Mouse (Mus musculus) T-helper 2 cell (primary cell): ENCODE measurements around the gene Leprot.

Source experiments
- in situ Hi-C: fragments of 300-600 bp; cut with MboI, MseI; formaldehyde crosslinking; loops from one replicate; pipeline ENCODE4 v1.15.1; 2025; ENCODE audit warnings: high pct_unique_total_duplicates

Leprot gene

DNA sequence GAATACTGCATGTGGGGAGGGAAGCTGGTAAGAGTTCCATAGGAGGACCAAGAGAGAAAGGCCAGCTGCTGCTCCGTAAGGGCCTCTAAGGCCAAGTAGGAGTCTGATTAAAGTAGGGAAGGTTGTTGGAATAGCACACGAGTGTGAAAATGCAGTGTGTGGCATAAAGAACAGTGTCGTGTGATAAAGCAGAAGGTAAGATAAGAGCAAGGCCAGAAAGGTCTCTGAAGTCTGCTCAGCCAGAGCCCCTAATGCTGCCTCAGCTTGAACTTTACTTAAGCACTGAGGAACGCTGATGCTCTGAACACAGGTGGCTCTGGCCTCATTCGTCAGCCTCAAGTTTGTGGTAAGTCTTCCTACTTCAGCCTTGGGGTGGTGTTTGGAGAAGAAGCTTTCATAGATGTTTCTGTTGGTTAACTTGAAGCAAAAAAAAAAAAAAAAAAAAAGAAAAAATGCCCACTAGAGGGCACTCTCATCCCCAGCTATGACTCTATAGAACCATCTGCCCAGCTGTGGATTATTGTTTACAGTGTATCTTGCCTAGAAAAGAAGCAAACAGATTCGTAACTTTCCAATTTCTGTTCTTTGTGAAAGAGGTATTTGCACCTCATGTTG is 9.5 kb downstream of the Leprot start:
- in situ Hi-C loops, result loop anchor here (25.0 kb wide), 1 partner anchor 330 kb away; the partner anchor contains the start of genes Gm12789 and Gm12790

DNA sequence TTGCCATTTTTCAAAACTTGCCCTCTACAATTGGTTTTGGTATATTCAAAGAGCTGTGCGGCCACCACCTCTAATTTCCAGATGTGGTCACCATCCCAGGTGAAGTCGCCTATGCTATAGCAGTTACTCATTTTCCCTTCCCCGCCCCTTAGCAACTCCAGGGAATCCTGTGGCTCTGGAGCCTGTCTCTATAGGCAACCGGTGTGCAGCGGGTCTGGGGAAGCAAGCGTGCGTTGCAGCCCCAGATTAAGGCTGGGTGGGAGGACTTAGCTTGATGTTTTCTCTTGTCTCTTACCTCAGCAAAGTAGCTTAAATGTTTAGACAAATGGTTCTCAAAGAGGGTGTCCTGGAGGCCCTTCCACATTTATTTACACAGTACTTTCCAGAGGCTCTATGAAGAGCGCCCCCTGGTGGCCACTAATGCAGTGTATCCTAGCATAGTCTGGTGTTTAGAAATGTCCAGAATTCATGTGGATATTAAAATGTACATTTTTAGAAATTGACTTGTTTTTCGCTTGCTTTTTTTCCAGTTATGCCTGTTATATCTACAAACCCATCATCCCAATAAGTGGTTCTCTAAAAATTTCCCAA is 16.7 kb downstream of the Leprot start:
- in situ Hi-C loops, result loop anchor here (25.0 kb wide), 1 partner anchor 323 kb away; the partner anchor contains the start of genes Gm12789 and Gm12790

DNA sequence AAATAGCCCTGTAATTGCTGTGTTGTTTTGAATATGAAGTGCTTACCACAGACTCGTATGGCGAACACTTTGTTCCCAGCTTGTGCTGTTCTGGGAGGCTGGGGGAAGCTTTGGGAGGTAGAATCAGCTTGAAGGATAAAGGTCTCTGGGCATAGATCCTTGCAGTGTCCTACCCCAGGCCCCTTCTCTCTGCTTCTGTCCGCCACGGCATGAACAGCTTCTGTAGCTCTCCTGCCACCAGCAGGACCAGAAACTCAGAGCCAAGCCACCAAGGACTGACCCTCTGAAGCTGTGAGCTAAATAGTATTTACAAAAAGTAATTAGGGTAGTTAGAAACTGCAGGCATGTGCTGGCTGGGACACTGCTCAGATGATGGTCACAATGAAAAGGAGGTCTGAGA is 17.2 kb downstream of the Leprot start:
- in situ Hi-C loops, result loop anchor here (25.0 kb wide), 1 partner anchor 323 kb away; the partner anchor contains the start of genes Gm12789 and Gm12790

DNA sequence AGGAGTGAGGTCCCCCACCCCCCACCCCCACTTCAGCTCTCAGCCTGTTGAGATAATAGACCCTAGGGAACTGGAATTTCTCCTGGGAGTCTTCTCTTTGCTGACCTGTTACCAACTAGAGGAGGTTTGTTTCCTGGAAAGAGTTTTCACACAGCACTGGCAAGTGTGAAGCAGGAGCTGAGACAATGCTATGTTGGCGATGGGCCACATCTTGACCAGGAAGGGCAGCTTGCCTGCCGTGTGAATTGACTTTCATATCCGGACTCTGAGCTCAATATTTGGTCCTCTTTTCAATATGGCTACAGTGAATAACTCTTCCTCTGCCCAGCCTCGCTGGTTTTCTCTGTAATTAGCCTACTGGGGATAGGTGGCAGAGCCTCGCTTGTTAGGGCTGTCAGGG is 21.6 kb downstream of the Leprot start:
- in situ Hi-C loops, result loop anchor here (25.0 kb wide), 1 partner anchor 318 kb away; the partner anchor contains the start of genes Gm12789 and Gm12790

DNA sequence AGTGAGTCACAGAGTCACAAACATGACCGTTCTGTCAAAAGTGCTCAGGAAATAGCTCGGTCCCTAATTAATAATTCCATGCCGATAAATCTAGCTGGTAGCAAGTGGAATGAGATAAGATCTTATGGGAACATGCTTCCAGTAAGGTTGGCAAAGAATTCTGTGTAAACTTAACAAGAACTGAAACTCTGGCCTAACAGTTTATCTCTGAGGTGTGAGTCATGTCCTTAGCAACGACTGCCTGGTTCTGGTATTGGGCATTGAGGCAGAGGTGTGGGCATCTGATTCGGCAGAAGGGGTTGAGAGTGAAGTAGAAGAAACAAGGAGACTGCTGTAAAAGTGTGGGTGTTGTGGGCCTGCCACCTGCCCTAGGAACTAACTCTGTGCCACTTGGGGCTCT is 22.3 kb downstream of the Leprot start:
- in situ Hi-C loops, result loop anchor here (25.0 kb wide), 1 partner anchor 317 kb away; the partner anchor contains the start of genes Gm12789 and Gm12790

DNA sequence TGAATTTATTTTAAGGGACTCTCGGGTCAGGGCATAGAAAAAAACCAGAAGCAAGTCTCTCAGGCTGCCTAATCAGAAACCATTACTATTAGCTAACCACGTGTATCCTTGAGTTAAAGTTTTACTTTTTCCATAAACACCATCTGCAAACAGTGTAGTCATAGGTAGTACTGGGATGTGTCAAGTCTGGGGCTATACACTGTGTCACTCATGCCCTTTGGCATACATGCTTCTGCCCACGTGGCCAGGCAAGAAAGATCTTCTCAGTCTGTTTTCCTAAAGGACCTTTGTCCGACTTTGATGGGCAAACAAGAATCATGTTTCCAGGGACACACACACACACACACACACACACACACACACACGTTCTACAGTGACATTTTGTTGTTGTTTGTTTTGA is 27.3 kb downstream of the Leprot start:
- in situ Hi-C loops, result loop anchor here (25.0 kb wide), 1 partner anchor 313 kb away; the partner anchor contains the start of genes Gm12789 and Gm12790

DNA sequence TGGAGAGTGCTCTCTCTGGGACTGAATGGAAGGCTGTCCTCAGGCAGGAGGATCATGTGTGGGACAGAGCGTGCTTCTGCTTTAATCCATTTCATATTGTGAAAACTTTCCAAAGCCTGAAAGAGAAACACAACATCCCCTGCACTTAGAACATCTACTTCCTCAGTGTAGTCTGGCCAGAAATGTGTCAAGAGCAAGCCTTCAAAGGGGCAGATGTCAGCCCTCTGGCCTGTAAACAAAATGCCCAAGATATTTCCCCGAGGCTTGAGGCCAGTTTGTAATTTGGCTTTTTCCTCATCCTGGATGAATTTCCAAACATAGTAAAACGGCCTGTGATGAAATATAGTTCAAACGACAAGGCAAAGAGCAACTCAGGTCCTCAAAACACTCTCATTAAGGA is 28.2 kb downstream of the Leprot start:
- in situ Hi-C loops, result no loop called here

DNA sequence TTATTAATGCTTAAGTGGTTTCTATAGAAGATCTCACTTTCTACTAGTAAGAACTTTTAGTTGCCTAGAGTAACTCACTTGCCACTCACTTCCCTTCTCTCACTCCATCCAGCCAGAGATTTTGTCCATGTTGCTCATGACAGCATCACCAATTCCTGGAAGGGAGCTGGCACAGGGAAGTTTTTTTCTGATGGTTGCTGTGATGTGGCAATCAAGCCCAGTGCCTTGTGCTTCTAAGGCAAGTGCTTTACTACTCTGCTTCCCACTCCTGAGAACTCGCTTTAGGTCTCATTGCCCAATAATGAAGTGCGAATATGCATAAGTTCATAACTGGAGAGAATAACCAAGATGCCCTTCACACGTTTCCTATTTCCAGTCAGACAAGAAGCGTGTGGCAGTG is 35.1 kb downstream of the Leprot start:
- in situ Hi-C loops, result no loop called here

DNA sequence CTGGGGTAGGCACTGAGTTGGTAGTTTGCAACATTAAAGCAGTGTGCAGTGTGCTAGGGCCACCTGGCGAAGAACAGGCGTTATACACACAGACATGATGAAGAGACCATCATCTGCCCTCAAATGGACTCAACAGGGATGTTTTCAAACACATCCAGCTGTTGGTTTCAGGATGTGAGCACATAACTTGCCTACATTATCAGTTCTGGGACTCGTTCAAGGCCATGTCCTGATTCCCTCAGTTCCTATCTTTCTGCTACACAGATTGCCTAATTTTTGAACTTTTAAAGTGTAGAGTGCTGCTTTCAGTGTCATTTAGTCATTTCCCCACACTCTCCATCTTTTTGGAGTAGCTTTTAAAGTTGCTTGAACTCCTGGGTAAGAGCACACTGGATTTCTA is 35.6 kb downstream of the Leprot start:
- in situ Hi-C loops, result no loop called here

DNA sequence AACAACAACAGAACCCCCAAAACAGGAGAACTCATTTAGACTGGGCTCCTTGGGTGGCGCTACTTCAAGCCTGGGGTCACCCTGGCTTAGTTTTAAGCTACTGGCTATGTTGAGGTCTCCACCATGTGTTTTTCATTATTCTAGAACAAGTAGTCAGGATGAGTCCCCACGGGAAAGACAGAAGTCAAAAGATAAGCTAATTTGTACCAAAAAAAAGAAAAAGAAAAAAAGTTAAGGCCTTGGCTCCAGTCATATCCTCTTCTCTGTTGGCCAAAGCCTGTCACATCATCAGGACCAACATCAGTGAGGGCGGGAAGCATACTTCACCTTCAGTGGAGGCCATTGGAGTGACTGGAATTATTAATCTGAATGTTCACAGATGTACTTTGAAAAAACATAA is 37.3 kb downstream of the Leprot start:
- in situ Hi-C loops, result no loop called here

DNA sequence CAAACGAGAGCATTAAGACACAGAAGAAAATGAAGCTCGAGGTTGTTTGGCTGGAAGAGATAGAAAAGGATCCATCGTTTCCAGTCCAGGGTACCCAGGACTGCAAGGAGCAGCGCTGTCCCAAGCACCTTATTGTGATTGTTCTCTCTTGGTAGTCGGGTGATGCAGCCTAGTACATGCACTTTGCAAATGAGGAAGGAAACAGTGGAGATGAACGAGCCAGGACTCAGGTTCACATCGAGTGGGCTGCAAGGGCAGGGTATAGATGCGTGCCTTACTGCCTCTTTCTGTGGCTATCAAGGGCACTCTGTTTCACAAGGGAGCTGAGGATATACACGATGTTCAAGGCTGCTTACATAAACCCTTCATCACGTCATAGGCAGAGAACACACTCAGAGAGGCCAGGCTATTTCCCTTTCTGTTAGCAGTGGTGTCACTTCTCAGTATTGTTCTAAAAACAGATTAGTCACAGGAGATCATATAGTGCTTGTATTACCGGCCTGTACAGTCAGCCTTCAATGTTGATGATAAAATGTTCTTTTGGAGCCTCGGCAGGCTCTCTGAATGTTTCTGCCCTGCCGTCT is 38.8 kb downstream of the Leprot start:
- in situ Hi-C loops, result no loop called here

DNA sequence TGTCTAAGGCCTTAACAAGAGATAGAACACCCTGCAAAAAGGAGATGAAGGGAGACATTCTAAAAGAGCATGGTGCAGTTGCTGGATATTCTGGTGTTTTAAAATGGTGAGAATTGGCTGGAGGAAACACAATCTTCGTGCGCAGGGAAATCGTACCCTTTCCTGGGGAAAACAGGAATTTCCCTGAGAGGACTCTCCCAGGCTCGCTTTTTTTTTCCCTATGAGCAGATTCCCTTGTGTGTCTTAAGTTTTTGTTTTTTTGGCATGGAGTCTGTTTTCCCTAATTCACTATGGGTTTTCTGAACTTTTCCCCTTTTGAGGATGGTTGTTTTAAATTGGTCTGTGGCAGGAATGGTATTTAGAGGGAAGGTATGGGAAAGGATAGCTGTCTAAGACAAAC is 41.7 kb downstream of the Leprot start:
- in situ Hi-C loops, result no loop called here

DNA sequence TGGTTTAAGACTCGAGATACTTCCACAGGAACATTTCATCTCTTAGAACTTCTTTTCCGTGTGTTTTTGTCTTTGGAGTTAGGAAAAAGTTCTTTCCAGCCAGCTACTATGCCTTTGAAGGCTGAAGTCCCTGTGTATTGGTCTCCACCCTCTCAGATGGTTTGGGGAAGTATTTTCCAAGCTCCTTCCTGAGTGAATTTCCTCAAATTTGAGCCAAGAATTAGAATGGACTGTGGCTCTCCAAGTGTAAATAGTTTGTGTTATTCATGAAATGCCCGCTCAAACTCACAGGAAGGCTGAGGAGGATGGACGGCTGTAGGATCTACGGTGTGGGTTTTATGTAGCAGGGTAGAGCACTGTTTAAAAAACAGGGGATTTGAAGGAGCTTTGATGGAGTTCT is 42.1 kb downstream of the Leprot start:
- in situ Hi-C loops, result no loop called here

DNA sequence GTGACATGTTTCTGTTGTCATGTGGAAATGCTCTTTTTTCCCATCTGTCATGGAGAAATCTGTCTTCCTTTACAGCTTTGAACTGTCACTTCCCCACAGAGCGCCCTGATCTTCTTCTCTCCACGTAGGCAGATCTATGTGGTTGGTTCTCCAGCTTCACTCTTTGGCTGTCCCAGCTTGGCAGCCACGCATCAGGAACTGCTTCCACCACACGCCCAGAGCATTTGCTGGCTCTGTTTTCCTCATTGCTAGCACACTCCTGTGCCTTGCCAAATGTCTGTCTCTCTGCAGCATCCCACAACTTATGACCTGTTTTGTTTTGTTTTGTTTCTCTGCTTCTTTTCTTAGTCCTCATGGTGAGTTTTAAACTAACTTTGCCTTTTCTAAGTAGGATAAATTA is 45.4 kb downstream of the Leprot start:
- in situ Hi-C loops, result no loop called here

DNA sequence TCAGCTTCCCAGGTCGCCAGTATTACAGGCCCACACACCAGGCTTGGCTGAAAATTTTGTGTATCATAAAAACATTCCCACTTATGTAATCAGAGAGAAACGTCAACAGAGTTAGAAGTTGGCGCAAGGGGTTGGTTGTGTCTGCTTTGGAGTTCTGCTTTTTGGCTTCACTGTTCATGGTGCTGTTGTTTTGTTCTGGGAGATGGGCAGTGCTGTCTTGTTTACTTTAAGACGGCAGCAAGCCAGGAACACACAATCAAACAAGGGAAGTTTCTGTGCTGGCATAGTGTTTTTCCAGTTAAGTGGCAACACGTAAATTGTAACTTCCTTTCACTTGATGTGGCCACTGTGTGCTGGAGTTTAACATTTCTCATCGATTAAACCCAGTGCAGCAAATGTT is 47.0 kb downstream of the Leprot start:
- in situ Hi-C loops, result no loop called here

DNA sequence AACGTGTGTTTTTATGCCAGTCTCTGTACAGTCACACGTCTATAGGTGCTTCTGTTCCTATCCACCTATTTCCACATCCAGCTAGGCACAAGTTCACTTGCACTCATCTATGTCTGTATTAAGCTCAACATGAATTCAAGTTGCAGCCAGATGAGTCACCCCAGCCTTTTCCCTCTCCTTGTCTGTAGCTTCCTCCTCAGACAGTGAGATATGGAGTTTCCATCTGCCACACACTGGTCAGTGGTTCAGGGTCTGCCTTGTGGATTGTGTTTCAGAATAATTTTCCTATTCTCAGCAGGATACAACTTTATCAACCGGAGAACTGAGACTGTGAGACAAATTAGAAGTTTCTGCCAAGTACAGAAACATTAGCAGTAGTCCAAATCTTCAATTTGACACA is 49.7 kb downstream of the Leprot start:
- in situ Hi-C loops, result no loop called here

DNA sequence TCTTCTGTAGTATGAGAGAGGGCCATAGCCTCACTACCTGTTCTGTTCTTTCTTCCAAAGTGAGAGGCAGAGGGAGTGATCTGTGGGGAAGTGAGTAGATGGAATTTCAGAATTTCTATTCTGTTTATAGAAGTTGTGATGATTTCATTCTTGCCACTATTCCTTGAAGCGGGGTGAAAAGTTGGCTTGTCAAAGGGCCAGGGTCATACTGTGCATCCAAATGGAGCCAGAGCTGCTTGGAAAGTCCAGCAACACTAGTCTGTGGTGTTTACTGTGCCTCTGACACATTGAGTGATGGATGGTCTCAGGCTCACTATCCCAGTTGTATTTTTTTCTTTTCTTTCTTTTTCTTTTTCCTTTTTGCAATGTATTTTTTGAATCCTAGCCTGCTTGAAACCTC is 51.9 kb downstream of the Leprot start:
- in situ Hi-C loops, result no loop called here

DNA sequence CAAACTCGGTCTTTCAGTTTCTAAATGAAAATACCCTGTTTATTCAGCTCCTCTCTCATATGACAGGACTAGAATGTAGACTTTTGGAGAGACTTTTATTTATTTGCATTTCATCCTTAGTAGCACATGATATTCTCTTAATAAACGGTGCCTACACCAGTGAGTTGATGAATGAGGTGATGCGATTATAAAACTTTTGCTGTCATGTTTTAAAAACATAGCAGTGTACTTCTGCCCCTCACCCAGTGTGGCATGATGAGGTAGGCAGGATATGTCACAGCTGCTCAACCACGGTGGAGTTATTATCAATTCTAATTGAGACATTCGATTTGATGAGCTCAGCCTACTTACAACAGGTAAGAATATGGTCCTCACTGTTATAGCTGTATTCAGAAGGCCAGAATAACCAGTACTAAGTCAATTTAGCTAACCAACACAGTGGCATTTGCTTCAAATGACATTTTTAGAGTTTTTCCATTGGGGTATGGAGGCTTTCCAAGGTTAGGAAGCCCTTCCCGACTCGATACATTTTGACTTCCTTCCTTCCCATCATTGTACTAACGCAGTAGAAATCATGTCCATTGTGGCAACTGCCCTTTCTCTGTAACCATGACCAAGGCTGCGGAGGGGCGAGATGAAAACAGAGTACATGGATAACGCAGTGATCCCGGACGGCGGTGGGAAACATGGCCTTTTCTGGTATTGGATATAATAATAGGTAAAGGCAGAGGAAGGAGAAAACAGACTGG is 53.5 kb downstream of the Leprot start:
- in situ Hi-C loops, result no loop called here

DNA sequence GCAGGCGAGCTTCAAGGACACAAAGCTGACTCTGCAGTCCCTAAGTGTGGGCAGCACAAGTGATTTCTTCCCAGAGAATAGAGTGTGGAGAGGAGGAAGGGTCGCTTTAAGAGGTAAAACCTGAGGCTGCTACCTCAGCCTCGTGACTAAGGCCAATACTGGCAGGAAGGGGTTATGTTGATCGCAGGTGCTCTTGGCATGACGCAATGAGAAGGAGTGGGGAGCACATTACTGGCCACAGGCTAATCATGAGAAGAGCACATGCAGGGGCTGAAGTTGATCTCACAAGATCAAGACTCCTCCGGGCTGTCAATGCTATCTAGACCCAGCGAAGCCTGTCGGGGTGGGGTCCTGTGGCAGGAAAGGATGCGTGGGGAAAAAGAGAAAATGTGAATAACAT is 57.8 kb downstream of the Leprot start:
- in situ Hi-C loops, result no loop called here

DNA sequence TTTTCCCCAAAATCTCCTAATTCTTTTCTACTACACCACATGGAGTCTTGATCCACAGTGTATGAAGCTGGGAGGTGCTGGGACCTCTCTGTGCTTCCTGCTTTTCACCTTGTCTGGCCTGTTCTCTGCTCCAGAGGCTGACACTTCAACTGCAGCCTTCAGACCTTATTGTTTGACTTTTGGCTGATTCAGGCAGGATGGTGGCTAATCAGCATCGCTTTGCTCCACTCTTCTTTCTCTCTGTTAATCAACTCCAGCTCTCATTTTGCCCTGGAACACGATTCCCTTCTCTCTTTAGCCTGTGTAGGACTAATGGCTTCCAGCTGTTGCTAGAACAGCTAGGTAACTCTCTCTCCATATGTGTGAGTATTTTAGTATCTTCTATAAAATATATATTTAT is 59.7 kb downstream of the Leprot start:
- in situ Hi-C loops, result no loop called here

DNA sequence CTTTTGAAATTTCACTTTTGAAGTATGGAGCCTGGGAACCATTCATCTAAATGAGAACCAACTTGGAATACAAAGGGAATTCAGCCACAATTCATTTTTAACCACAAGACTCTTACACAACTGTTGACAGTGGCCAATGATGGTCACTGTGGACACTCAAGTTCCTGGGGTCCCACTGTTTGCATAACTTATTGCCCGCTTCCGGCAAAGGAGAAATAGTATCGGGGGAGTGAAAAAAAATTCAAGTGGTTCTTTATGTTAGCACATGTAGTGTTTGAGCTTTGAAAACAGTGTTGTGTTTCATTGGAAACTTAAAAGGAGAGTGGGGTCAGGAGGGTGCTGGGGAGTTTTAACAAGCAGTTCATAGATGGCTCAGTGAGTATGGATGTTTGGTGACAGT is 60.4 kb downstream of the Leprot start:
- in situ Hi-C loops, result no loop called here
